Mouse (Mus musculus) urinary bladder, postnatal 25 days (tissue): ENCODE results near the gene Hnrnpk.
"Not testable (repeated sequence)": the region's sequence is repeated elsewhere in the genome, so short reads cannot be mapped to it uniquely, and the experiment has no call there.

Experiments used
- DNase-seq: peaks from one replicate; pipeline ENCODE4 v3.0.0; 2022; ENCODE audit warnings: low spot score

Gene Hnrnpk

DNA sequence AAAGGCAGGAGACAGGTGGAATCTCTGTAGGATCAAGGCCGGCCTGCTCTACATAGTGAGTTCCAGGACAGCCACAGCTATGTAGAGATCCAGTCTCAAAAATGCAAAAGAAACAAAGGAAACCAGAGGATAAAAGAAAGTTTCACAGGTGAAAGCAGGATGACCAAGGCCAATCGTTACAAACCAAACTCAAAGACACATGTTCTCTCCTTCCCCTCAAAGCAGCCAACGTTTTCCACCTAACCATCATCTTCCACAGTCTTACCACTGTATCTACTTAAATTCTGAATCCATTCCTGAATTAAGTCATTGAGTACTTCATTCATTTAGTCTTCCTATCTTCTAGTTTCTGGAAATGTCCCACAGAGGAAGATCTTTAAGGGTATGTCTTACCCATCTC is 14.8 kb downstream of the Hnrnpk start:
- no peak for DNase-seq

DNA sequence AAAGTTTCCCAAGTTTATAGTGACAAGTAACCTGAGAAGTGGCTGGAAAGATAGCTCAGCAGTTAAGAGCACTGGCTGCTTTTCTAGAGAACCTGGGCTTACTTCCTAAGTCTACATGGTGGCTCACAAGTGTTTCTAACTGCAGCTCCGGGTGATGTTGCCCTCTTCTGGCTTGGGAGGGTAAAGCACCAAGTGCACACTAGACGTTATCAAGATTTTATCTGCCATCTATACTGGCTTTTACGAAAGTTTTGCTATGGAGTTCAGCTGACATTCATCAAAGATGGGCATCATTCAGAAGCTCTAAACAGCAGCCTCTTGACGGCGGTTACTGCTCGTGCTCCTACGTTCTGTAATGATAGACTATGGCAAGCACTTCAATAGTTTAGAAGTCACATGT is 15.2 kb downstream of the Hnrnpk start:
- DNase-seq, result peak; percentile 50

DNA sequence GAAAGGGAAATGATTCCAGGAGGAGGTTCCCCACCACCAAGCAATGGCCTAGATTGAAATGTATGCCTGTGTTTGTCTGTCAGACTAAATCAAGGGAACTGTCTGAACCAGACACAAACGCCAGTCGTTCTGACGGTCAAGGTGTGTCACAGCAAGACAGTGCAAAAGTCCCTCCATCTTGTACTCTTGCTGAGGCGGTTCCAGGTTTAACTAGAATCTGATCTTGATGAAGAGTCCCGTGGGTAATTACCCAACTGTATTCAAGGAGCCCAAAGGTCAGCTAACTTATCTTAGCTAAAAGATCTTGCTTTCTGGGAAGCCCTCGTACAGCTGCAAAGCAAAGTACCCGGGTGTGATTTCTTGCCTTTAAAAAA is 17.6 kb downstream of the Hnrnpk start:
- no peak for DNase-seq

DNA sequence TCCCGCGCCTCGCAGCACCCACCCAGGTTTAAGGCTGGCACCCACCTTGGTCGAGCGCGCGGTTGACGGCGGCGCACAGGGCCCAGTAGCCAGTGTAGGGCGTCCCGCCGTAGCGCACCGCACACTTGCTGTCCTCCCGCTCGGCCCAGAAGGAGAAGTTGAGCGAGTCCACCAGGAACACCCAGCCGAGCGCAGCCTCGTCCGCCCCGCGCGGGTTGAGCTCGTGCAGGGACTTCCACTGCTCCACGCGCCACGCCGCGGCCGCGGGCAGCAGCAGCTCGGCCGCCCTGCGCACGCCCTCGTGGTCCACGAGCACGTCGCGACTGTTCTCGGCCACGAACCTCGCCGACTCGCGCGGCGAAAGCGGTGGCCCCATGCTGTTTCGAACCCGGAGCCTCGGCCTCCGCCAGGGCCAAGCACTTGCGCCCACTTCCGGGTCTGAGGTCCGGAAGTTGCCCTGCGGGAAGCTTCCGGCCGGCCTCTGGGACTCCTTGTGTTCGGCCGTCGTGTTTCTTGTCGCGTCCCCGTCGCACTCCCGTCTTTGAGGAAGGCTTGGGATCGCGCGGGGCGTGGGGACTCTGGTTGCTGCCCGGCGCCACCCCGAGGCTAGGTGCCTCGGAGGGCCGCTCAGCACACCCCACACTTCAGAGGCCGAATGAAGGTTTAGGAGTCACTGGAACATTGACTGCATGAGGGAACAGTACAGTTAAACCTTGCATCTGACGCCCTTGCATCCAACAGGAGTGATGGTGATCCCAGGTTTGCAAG is 18.2 kb downstream of the Hnrnpk start, which contains the start of gene 2210016F16Rik:
TSS of gene 2210016F16Rik (minus strand) at position 447 of the 768 bp plus-strand sequence.
- peak; percentile 63 for DNase-seq

DNA sequence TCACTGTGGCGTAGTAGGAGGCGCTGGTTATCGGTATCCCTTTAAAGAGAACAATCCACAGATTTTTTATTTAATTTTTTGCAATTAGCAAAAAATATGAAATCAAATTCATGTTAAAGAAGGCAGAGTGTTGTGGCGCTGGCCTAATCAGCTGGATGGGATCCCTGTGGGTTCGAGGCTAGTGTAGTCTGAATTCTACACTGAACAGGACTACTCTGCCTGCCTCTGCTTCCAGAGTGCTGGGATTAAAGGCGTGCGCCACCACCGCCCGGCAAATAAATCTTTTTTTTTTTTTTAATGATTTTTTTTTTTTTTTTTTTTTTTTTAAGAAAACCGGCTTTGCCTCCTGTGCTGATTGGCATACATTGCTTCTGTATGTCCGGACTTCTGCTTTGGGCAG is 18.8 kb downstream of the Hnrnpk start:
- no peak for DNase-seq

DNA sequence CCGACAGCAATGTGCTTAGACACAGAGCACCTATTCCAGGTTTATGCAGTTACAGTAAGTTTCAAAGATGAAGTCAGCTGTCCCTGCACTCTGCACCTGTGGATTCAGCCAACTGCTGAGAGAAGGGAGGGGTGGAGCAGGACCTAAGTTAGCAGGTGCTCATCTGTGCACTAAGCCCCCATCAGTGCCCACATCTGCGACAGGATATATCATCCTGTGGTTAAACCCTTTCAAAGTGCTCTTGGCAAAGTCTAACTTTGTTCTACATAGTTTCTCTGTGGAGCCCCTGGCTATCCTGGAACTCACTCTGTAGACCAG is 30.0 kb downstream of the Hnrnpk start:
- no peak for DNase-seq

DNA sequence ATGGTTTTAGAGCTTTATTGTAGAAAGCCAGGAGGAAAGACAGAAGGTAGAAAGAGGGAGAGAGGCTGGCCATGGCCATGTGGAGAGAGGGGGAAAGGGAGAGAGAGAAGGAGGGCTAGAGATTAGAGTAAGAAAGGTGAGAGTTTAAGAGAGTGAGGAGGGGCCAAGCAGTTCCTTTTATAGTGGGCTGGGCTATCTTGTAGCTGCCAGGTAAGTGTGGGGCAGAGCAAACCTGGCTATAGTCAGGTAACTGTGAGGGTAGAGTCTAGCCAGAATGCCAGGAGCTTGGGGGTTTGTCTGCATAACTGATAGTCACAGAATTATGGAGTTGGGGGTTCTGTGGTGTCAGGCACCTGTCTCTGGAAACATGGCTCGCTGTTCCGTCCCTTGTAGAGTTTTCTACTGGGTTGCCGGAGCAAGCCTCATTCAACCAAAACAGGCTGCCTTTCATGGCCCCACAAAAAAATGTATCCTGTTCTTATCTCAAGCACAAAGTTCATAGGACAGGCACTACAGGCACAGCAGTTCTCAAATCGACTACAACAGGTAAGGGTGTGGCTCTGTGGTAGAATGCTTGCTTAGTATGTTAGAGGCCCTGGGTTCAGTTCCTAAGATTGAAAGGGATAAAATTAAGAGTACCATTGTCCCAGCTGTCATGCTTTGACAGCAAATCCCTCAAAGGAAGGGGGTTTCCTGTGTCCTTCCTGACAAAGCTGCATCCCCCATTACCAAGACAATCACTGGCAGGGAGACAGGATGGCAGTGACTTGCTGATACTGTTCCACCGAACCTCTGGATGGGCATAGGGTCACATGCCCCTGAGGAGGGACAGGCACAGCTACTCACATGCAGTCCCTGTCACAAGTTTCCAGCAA is 30.6 kb downstream of the Hnrnpk start:
- no peak for DNase-seq

DNA sequence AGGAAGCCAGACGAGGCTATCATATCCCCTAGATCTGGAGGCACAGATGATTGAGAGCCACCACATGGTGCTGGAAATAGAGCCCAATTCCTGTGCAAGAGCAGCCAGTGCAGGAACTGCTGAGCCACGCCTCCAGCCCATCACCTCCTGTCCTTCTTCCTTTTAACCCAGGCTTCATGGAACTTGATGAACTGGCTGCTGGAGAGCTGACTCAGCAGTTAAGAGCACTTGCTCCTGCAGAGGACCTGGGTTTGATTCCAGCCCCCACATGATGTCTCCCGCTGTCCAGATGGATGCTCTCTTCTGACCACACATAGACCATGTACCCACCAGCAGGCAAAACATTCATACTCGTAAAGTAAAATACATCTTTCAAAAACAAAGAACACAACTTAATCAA is 34.3 kb downstream of the Hnrnpk start:
- DNase-seq, result no peak

DNA sequence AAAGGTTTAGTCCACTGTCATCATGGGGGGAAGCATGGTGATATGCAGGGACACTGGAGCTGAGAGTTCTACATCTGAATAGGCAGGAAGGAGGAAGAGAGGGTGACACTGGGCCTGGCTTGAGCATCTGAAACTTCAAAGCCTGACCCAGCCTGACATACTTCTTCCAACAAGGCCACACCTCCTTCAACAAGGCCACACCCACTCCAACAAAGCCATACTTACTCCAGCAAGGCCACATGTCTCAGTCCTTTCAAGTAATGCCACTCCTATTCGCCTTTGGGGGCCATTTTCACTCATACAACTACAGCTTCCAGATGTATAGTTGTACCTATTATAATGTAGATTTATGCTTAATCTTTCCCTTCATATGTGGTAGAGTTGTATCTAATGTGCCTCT is 35.5 kb downstream of the Hnrnpk start:
- DNase-seq, result no peak

DNA sequence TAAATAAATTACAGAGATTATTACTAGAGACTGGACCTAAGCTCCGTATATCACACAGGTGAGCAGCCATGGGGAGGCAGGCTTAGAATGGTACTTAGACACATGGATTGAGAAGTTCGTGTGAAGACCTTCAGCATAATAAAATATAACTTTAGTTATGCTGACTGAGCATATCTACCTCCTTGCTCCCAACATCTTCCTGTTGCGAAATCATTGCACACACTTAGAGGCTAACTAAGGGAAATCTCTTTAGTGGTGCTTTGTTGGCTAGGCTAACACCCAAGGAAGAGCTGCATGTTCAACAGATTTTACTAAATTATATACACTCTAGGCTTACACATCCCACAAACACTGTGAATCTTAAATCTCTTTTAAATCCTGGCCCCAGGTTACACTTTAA is 36.8 kb downstream of the Hnrnpk start:
- no peak for DNase-seq

DNA sequence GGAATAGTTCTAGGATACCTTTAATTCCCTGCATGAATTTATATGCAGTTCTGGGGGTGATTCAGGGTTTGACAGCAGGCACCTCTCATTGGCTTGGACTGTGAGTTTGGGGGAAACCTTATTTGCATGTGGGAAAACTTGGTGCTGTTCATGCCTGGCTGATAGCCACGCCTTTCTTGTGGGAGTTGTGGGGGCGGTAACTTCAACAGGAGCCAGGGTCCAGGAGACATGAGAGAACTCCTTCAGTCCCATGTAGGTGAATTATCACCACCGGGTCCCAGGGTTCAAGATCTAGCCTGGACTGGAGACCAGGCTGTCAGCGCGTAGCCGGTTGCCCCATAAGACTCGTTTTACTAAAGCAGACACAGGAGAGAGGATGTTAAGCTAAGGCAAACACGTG is 38.0 kb downstream of the Hnrnpk start:
- not testable (repeated sequence) for DNase-seq

DNA sequence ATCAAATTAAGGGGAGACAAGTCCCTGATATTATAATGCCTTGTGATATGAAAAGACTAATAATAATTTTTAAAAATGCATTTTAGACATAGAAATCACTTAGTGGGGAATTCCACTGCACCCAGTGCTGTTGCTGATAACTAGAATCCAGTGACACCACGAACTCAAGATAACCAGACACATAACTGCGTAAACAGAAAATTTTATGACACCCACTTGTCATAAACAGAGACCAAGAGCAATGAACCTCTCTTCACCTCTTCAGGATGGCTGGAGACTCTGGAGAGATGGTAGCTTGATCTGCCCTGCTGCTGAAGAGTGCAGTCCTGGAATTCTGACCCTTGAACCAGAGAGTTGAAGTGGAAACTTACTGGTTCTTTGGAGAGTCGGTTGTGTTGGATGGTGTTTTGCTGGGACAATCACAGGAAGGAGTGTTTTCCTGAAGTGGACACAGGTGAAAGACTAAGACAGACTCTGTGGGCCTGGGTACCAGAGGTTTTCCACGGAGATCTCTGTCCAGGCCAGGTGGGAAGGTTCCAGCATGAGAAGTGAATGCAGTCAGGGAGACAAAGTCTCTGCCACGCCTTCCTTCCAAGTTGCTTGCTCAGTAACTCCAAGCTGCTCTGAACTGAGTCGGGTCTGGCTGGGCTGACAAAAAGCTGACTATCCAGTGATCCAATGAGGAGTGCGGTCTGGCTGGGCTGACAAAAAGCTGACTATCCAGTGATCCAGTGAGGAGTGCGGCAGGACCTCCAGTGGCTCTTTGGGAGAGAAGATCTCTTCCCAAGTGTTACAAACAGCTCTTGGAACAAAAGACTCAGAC is 38.6 kb downstream of the Hnrnpk start:
- DNase-seq, result no peak

DNA sequence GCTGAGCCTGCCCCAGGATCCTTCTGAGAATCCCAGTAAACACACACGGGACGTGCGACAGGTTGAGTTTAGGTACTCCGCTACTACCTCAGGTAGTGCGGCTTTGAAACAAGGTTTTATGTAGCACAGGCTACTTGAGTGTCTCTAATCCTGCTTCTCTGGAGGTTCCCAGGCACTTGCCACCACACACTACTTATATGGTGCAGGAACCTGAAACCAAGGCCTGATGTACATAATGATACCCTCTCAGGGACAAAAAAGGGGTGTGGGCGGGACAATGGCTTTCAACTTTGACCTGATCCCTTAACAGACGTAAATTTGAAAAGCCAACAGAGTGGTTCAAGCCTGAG is 43.9 kb downstream of the Hnrnpk start:
- DNase-seq, result no peak

DNA sequence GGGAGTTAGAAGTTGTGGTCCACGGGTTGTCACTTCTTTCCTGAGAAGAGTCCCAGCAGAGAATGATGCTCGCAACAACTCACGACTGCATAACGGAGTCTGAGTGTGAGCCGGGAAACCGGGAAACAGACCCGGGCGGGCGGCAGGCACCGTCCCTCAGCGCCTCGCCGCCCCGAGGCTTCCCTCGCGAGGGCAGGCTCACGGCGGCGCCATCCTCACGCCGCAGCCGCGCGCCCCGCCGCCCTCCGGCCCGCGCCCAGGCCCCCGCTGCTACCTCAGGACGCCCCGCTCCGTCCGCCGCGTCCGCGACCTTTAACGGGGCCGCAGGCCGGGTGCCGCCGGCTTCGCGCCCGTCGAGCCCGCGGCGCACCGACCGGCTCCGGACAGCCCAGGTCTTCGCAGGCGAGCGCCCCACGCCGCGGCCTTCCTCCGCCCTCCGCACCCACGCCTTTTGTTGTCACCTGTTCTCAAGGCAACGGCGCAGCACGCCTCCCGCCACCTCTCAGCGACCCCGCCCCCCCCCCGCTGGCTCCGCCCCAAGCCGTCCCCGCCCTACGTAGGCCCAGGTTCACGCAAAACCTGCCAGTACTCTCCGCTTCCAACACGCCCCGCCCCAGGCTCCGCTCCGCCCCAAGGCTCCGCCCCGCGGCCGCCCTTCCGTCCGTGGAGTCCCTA is 44.4 kb downstream of the Hnrnpk start, which contains the start of gene Kif27:
TSS of gene Kif27 (minus strand) at position 494 of the 675 bp plus-strand sequence.
- DNase-seq, result peak; percentile 76

DNA sequence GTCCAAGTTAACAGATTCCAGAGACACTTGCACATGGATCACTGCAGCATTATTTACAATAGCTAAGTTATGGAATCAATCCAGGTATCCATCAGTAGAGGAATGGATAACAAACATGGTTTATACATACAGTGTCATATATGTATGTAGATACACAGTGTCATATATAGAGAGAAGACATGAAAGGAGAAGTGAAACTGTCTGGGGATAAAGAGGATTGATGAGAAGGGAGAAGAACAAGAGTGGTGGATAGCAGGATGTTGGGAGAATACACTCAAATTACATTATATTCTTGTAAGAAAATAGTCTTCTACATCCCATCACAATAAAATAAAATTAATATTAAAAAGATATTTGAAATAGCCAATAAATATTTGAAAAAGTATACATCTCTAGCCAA is 50.1 kb downstream of the Hnrnpk start:
- no peak for DNase-seq

DNA sequence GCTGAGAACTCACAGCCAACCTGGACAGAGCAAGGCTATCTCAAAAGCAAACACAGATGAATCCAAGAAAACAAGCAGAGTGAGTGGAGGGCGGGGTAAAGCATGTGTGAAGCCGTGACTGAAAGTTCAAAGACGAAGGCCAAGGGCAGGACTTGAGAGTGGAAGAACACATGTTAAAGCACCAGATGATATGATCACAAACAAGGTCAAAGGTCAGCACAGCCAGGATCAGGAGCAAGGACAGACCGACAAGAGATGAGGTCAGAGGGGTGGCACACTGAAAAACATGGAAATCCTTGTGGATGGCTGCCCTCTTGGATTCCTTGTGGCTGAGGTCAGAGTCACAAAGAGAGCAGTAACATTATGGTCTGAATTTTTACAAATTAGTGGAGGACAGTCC is 52.5 kb downstream of the Hnrnpk start:
- no peak for DNase-seq

DNA sequence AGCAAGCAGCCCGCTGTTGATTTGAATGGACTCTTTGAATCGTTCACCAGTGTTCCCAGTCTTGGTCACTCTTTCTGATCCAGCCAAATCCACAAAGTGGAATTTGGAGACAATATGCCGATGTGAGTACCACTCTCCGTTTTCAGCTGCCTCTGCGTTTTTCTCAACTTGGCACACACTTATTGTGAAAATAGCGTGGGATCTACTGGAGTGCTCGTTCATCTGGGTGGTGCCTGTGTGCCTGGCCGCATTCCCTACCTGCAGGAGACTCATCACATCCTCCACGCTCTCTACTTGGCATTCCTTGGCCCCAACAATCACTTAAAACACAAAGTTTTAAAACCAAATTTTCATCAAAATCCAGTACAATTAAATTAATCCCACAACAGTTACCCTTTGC is 58.6 kb downstream of the Hnrnpk start:
- no peak for DNase-seq
